Mouse (Mus musculus) stomach, embryonic 16.5 days (tissue): Measurements from ENCODE around the gene Lrp6. TPM values are rescaled to one million over a fixed set of nuclear protein-coding genes. Genes with fewer than 3 reads are reported as not detected.
A peak's percentile ranks its signal among the peaks of the same experiment; 100 is the strongest.

Experiments used
- ATAC-seq: fragments of 200-750 bp; cut with Nextera tagmentation; 2 replicates; pipeline ENCODE4 v1.8.0; 2017; ENCODE audit warnings: moderate number of reproducible peaks, moderate TSS enrichment; ENCODE audit not compliant: insufficient read depth, low FRiP score
- H3K27ac ChIP-seq: fragments of 300-500 bp; sonication (generic); 2 replicates; pipeline ENCODE4 v1.5.1; 2014; ENCODE audit warnings: low read length
- H3K27me3 ChIP-seq: fragments of 300-500 bp; sonication (generic); 2 replicates; pipeline ENCODE4 v1.6.1; 2014; ENCODE audit warnings: low read length, control low read depth, mixed read lengths; ENCODE audit not compliant: control insufficient read depth, insufficient read depth
- H3K36me3 ChIP-seq: fragments of 300-500 bp; sonication (generic); 2 replicates; pipeline ENCODE4 v1.6.1; 2014; ENCODE audit warnings: low read length; ENCODE audit not compliant: control insufficient read depth, insufficient read depth
- H3K4me1 ChIP-seq: fragments of 300-500 bp; sonication (generic); 2 replicates; pipeline ENCODE4 v1.6.1; 2014; ENCODE audit warnings: low read length, control low read depth, mixed read lengths; ENCODE audit not compliant: control insufficient read depth, insufficient read depth
- H3K4me2 ChIP-seq: fragments of 300-500 bp; sonication (generic); 2 replicates; pipeline ENCODE4 v1.6.1; 2014; ENCODE audit warnings: low read depth, low read length, mixed read lengths
- H3K4me3 ChIP-seq: fragments of 300-500 bp; sonication (generic); replicated peaks from 2 replicates; pipeline ENCODE4 v1.5.1; 2014; ENCODE audit warnings: mild to moderate bottlenecking, low read length
- H3K9ac ChIP-seq: fragments of 300-500 bp; sonication (generic); 2 replicates; pipeline ENCODE4 v1.6.1; 2014; ENCODE audit warnings: low read length
- H3K9me3 ChIP-seq: fragments of 300-500 bp; sonication (generic); replicated peaks from 2 replicates; pipeline ENCODE4 v1.6.1; 2016; ENCODE audit warnings: low read length, control low read depth; ENCODE audit not compliant: control insufficient read depth
- WGBS: fragments of 180-500 bp; shearing (Covaris S2); extraction: QIAGEN DNeasy Blood & Tissue Kit; methylation state at CpG from one replicate; pipeline ENCODE4 v1.1.7; 2014; 5-methylcytosine and 5-hydroxymethylcytosine counted together
- polyA plus RNA-seq: library from polyadenylated mRNA; unstranded; fragments of >200 nt; fragmentation: Nextera tagmentation; extraction: Ambion mirVana; gene quantifications from 2 replicates; pipeline ENCODE4 v1.2.1, GENCODE M21; 2015

Gene Lrp6
- polyA plus RNA-seq, 1 experiment from 2014 or later = 17.4 TPM

DNA sequence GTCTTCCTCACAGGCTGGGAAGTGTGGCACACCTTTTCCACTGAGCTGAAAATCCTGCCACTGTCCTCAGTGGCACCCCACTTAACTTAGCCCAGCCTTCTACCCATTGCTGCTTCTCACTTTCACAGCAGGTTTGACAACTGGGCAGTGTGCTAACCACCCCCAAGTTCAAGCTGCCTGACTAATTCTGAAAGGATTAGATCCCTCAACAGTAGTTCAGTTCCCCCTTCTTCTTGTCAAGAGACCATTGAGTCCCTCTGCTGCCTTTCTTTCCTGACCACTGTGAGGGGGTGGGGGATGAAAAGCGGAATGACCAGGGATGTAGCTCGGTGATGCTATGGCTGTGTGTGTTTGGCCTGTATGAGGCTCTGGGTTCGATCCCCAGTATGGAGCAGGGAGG is 133.5 kb downstream of the Lrp6 start:
- Histone ChIP-seq H3K4me1 (peaks cover 2% of the 10 kb centered on the region; the same call in 1 of the 2 replicates), H3K27me3 (no peaks in the 10 kb centered on the region), H3K4me3 (no peak overlapping the region), H3K4me2 (no peak overlapping the region), H3K36me3 (no peaks in the 10 kb centered on the region), H3K9me3 (no peaks in the 10 kb centered on the region), H3K27ac (no peak overlapping the region), H3K9ac (no peak overlapping the region)
- no peak for ATAC-seq
- WGBS = 92% methylated on average over 3 of the region's 3 CpGs

DNA sequence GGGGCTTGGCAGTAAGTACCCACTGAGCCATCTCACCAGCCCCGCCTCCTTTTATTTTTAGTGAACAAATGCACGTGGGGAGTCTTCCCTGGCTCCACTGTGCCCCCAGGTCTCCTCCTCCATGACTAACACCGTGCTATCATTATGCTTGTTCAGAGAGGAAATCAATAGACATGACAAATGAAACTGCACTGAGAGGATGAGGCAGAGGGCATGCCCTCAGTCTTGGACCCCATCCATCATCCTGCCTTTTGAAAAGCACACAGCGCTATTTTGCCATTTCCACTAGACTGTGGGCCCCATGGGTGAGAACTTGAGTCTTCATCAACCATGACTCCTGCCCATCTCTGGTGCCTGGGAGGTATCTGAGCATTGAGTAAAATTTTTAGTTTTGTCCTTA is 135.2 kb downstream of the Lrp6 start:
- Histone ChIP-seq H3K9me3 (no peaks in the 10 kb centered on the region), H3K4me2 (no peak overlapping the region), H3K4me1 (peaks cover 2% of the 10 kb centered on the region; the same call in 1 of the 2 replicates), H3K27me3 (no peaks in the 10 kb centered on the region), H3K27ac (no peak overlapping the region), H3K4me3 (no peak overlapping the region), H3K36me3 (no peaks in the 10 kb centered on the region), H3K9ac (no peak overlapping the region)
- WGBS = 40% methylated on average over 4 of the region's 4 CpGs
- no peak for ATAC-seq

DNA sequence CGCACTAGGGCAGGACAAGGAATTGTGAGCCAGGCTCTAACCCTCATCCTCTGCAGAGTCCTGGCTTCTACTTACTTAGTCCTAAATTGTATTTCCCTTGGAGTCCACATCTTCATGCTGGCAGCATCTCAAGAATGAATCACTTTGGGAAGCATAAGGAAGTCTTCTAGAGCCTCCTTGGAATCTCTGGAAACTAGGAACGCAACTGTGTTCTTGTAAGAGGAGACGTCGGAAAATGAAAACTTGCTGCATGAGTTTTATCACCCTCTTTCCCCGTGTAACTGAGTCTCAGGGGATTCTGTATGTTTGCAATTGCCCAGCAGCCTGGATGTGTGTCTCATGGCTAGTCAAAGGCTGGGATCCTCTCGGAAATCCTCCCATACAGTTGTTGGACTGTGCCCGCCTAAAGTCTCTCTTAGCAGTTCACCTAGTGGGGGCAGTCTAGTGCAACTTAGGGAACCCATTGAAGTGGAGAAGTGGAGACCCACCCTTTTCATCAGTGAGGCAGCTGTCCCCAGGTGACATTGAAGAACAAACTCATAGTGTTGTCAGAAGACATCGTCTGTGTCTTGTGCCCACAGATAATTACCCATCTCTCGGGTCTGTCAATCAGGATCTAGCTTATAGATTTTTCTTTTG is 136.5 kb downstream of the Lrp6 start:
- no peak overlapping the region for H3K9ac ChIP-seq
- WGBS = 67% methylated on average over 9 of the region's 9 CpGs

DNA sequence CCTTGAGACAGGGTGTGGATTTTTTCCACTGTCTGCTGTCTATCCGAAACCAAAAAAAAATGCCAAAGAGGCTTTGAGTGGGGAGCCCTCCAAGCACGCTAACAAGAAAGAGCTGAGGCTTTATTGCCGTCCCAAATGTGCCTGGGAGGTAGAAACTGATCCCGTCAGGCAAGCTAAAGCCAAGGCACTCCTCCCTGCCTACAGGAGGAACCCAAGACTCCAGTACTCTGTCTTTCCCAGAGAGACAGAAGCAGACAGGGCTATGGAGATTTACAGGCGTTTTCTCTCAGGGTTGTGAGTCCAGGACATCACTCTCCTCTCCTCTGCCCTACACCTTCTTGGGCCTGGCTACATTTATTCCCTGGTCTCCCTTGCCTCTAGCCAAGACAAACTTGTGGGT is 138.3 kb downstream of the Lrp6 start:
- ATAC-seq = no peak
- peaks cover 2% of the 10 kb centered on the region; the same call in 1 of the 2 replicates for H3K4me1 ChIP-seq
- WGBS = 54% methylated on average over 5 of the region's 5 CpGs

More for the DNA sequence above, 136.5 kb downstream of the Lrp6 start:
- Histone ChIP-seq H3K4me3 (no peak overlapping the region), H3K27ac (peak overlapping the region; percentile 41), H3K9me3 (no peaks in the 10 kb centered on the region), H3K4me2 (no peak overlapping the region), H3K27me3 (no peaks in the 10 kb centered on the region), H3K4me1 (peaks cover 2% of the 10 kb centered on the region; the same call in 1 of the 2 replicates), H3K36me3 (no peaks in the 10 kb centered on the region)
- no peak for ATAC-seq

DNA sequence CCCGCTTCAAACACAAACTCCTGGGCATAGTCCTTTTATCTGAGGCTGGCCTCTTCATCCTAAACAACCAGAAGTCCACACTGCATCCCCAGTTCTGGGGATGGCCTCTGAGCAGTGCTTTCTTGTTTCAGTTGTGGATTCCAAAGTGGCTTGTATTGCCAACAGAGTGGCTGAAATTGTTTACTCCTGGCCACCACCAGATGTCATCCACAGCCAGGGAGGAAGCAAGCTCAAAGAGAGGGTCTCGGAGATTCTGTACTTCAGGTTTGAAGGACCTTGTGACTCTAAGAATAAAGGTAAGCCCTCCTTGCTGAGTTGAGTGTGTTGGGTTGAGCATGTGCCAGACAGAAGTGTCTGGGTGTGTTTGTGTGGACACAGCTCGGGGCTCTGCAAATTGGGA is 139.6 kb downstream of the Lrp6 start:
- Histone ChIP-seq H3K9me3 (no peaks in the 10 kb centered on the region), H3K4me3 (no peak overlapping the region), H3K4me2 (no peak overlapping the region), H3K27me3 (no peaks in the 10 kb centered on the region), H3K4me1 (peaks cover 2% of the 10 kb centered on the region; the same call in 1 of the 2 replicates), H3K36me3 (no peaks in the 10 kb centered on the region), H3K9ac (no peak overlapping the region), H3K27ac (no peak overlapping the region)
- WGBS = 86% methylated on average over 3 of the region's 3 CpGs
- ATAC-seq = no peak

More for the DNA sequence above, 138.3 kb downstream of the Lrp6 start:
- H3K4me2 ChIP-seq = no peak overlapping the region
- no peaks in the 10 kb centered on the region for H3K27me3 ChIP-seq
- H3K9me3 ChIP-seq = no peaks in the 10 kb centered on the region
- no peak overlapping the region for H3K9ac ChIP-seq
- no peaks in the 10 kb centered on the region for H3K36me3 ChIP-seq
- no peak overlapping the region for H3K27ac ChIP-seq
- H3K4me3 ChIP-seq = no peak overlapping the region

DNA sequence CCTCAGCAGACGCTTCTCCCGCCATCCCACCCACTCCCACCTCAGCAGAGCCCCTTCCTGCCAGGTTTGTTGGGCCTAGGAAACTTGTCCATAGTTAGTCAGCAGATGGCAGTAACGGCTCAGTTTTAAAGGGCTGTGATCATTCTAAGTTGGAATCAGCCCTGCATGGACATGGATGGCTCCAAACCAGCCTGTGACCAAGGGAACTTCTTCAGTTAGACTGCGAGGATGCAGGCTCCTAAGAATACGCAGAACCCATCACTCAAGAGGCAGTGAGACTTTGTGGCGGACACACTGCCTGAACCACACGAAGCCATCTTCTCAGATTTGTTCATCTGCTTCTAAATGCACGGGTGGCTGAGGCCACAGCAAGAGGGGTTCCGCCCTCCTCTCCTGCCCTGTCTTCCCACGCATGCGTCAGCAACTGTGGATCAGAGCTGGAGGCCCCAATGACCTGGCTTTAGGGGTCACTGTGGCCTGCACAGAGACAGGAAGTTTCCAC is 141.5 kb downstream of the Lrp6 start:
- H3K4me3 ChIP-seq = 0 out of 2 replicates have a peak overlapping the region, but pooled peaks have one; percentile 12

DNA sequence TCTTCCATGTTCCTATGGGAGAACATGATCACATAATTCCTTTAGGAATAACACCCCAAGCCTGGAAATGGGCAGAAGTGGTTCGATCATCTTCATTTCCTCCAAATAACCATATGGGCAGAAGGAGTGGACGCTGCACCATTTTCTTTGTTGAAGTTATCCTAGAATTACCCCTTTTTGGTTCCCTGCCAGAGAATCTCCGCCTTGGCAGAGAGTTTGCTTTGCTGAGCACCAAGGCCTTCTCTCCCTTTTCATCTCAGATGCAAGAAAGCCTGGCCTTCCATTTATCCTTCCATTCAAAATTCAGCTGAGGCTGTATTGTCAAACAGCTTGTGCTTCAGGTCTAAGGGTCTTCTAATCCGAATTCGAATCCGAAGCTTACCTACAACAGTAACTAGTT is 144.8 kb downstream of the Lrp6 start:
- ATAC-seq = no peak
- H3K27me3 ChIP-seq = no peaks in the 10 kb centered on the region
- H3K9me3 ChIP-seq = no peaks in the 10 kb centered on the region
- WGBS = 72% methylated on average over 6 of the region's 6 CpGs
- no peak overlapping the region for H3K9ac ChIP-seq
- H3K4me2 ChIP-seq = no peak overlapping the region
- H3K36me3 ChIP-seq = no peaks in the 10 kb centered on the region
- H3K4me1 ChIP-seq = no peaks in the 10 kb centered on the region
- H3K27ac ChIP-seq = no peak overlapping the region
- H3K4me3 ChIP-seq = no peak overlapping the region

More for the DNA sequence above, 141.5 kb downstream of the Lrp6 start:
- H3K36me3 ChIP-seq = no peaks in the 10 kb centered on the region
- no peaks in the 10 kb centered on the region for H3K9me3 ChIP-seq
- H3K9ac ChIP-seq = 0 out of 2 replicates have a peak overlapping the region, but pooled peaks have one; percentile 28
- peak overlapping the region; percentile 26; the same call in 1 of the 2 replicates for H3K4me2 ChIP-seq
- peak; percentile 80 for ATAC-seq
- WGBS = 32% methylated on average over 11 of the region's 11 CpGs
- no peak overlapping the region for H3K27ac ChIP-seq
- H3K4me1 ChIP-seq = peaks cover under 1% of the 10 kb centered on the region; the same call in 1 of the 2 replicates
- no peaks in the 10 kb centered on the region for H3K27me3 ChIP-seq

DNA sequence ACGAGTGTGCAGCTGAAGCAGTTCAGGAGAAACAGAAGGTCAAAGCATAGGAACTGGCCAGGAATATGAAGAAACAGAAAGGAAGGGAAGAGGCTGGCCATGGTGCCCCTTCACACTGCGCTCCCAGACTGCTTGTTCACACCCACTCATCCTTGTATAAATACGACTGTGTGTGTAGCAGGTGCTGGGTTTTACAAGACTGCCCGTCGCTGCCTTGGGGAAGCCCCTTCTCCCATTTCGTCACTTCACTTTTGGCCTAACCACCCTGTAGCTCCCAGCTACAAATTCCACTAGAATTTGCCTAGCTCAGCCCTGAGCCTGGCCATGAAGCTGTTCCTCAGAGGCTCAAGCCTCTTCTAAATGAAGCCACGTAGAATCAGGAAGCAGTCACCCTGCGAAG is 146.4 kb downstream of the Lrp6 start:
- Histone ChIP-seq H3K4me1 (no peaks in the 10 kb centered on the region), H3K9me3 (no peaks in the 10 kb centered on the region), H3K27me3 (no peaks in the 10 kb centered on the region), H3K36me3 (no peaks in the 10 kb centered on the region), H3K4me2 (no peak overlapping the region), H3K27ac (no peak overlapping the region), H3K4me3 (no peak overlapping the region), H3K9ac (no peak overlapping the region)
- ATAC-seq = no peak
- 73% methylated on average over 8 of the region's 8 CpGs for WGBS

DNA sequence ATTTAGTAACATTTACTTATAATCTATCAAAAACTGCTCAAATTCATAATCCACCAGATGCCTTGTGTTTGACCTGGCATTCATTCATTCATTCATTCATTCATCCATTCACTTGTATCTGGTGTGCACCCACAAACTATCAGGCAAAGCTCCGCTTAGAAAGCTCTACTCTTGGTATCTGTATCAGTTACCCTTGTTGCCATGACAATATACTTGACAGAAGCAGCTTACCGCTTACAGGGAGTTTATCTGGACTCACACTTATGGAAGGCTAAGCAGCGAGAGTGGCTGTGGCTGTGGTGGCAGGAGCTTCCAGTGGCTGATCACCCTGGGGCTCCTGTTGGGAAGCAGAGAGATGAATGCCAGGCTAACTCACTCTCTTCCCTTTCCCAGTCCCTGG is 148.9 kb downstream of the Lrp6 start:
- no peak for ATAC-seq

More for the DNA sequence above, 148.9 kb downstream of the Lrp6 start:
- Histone ChIP-seq H3K4me2 (no peak overlapping the region), H3K9ac (no peak overlapping the region), H3K4me1 (no peaks in the 10 kb centered on the region), H3K27ac (no peak overlapping the region), H3K36me3 (no peaks in the 10 kb centered on the region), H3K27me3 (no peaks in the 10 kb centered on the region), H3K9me3 (no peaks in the 10 kb centered on the region), H3K4me3 (no peak overlapping the region)
- WGBS = 55% methylated on average over 3 of the region's 3 CpGs
